Mouse (Mus musculus) midbrain, embryonic 13.5 days (tissue): ENCODE measurements around the gene Nucks1. TPM values are rescaled to one million over a fixed set of nuclear protein-coding genes. Genes with fewer than 3 reads are reported as not detected.
"Not testable (repeated sequence)": the region's sequence is repeated elsewhere in the genome, so short reads cannot be mapped to it uniquely, and the experiment has no call there.

Experiments used
- ATAC-seq: fragments of 200-750 bp; cut with Nextera tagmentation; 2 replicates; pipeline ENCODE4 v1.8.0; 2017; ENCODE audit warnings: mild to moderate bottlenecking, moderate TSS enrichment, moderate library complexity
- H3K27ac ChIP-seq: fragments of 300-500 bp; sonication (generic); 2 replicates; pipeline ENCODE4 v1.5.1; 2015; ENCODE audit warnings: inconsistent platforms, mild to moderate bottlenecking, moderate library complexity
- H3K27me3 ChIP-seq: fragments of 300-500 bp; sonication (generic); 2 replicates; pipeline ENCODE4 v1.6.1; 2015; ENCODE audit warnings: mild to moderate bottlenecking, inconsistent platforms
- H3K36me3 ChIP-seq: fragments of 300-500 bp; sonication (generic); 2 replicates; pipeline ENCODE4 v1.6.1; 2015; ENCODE audit warnings: mild to moderate bottlenecking, inconsistent platforms
- H3K4me1 ChIP-seq: fragments of 300-500 bp; sonication (generic); replicated peaks from 2 replicates; pipeline ENCODE4 v1.6.1; 2015; ENCODE audit warnings: inconsistent platforms
- H3K4me2 ChIP-seq: fragments of 300-500 bp; sonication (generic); replicated peaks from 2 replicates; pipeline ENCODE4 v1.6.1; 2015; ENCODE audit warnings: moderate library complexity, mild to moderate bottlenecking, inconsistent platforms
- H3K4me3 ChIP-seq: fragments of 300-500 bp; sonication (generic); replicated peaks from 2 replicates; pipeline ENCODE4 v1.5.1; 2015; ENCODE audit warnings: mild to moderate bottlenecking, inconsistent platforms
- H3K9ac ChIP-seq: fragments of 300-500 bp; sonication (generic); replicated peaks from 2 replicates; pipeline ENCODE4 v1.6.1; 2015; ENCODE audit warnings: mild to moderate bottlenecking, inconsistent platforms
- H3K9me3 ChIP-seq: fragments of 300-500 bp; sonication (generic); 2 replicates; pipeline ENCODE4 v1.6.1; 2016; ENCODE audit warnings: mild to moderate bottlenecking, inconsistent platforms
- WGBS: fragments of 180-500 bp; shearing (Covaris S2); methylation state at CpG from one replicate; pipeline ENCODE4 v1.1.7; 2015; 5-methylcytosine and 5-hydroxymethylcytosine counted together
- polyA plus RNA-seq: library from polyadenylated mRNA; unstranded; fragments of >200 nt; fragmentation: Nextera tagmentation; extraction: Ambion mirVana; gene quantifications from 2 replicates; pipeline ENCODE4 v1.2.1, GENCODE M21; 2015

The Nucks1 gene
- polyA plus RNA-seq, 1 experiment from 2014 or later = 60.4 TPM

- Histone ChIP-seq H3K4me1 (0 out of 2 replicates have a peak, but pooled peaks cover 5% of the 10 kb centered on the region), H3K9ac (no peak overlapping the region), H3K4me3 (no peak overlapping the region), H3K27me3 (no peaks in the 10 kb centered on the region), H3K9me3 (no peaks in the 10 kb centered on the region), H3K27ac (no peak overlapping the region), H3K4me2 (no peak overlapping the region), H3K36me3 (no peaks in the 10 kb centered on the region)
- ATAC-seq = no peak
- 78% methylated on average over 6 of the region's 6 CpGs for WGBS
These were observed 20.2 kb upstream of the Nucks1 start for GRCm38 (mm10) chr1:131890043-131890658.

- H3K27me3 ChIP-seq = no peaks in the 10 kb centered on the region
- H3K4me1 ChIP-seq = no peaks in the 10 kb centered on the region
- H3K4me2 ChIP-seq = no peak overlapping the region
- no peak overlapping the region for H3K27ac ChIP-seq
- H3K4me3 ChIP-seq = no peak overlapping the region
- ATAC-seq = no peak
- H3K9me3 ChIP-seq = no peaks in the 10 kb centered on the region
- H3K36me3 ChIP-seq = no peaks in the 10 kb centered on the region
- 79% methylated on average over 4 of the region's 4 CpGs for WGBS
- H3K9ac ChIP-seq = no peak overlapping the region
These were observed 18.9 kb upstream of the Nucks1 start for GRCm38 (mm10) chr1:131891436-131891835.

- Histone ChIP-seq H3K27ac (no peak overlapping the region), H3K9me3 (no peaks in the 10 kb centered on the region), H3K36me3 (no peaks in the 10 kb centered on the region), H3K27me3 (peaks cover 9% of the 10 kb centered on the region), H3K4me3 (no peak overlapping the region), H3K9ac (no peak overlapping the region), H3K4me1 (no peaks in the 10 kb centered on the region), H3K4me2 (no peak overlapping the region)
- WGBS = 93% methylated on average over 4 of the region's 4 CpGs
- no peak for ATAC-seq
These were observed 7.7 kb upstream of the Nucks1 start for GRCm38 (mm10) chr1:131902679-131903078.

- Histone ChIP-seq H3K36me3 (no peaks in the 10 kb centered on the region), H3K9me3 (no peaks in the 10 kb centered on the region)
- WGBS = 92% methylated on average over 7 of the region's 7 CpGs
These were observed 7.1 kb upstream of the Nucks1 start for GRCm38 (mm10) chr1:131903251-131903650.

GRCm38 (mm10) chr1:131905497-131905896 lies 4.8 kb upstream of the Nucks1 start:
- WGBS = 6% methylated on average over 1 of the region's 1 CpGs
- ATAC-seq = no peak
- Histone ChIP-seq H3K4me1 (peaks cover 3% of the 10 kb centered on the region; the same call in 1 of the 2 replicates), H3K9ac (no peak overlapping the region), H3K27me3 (peaks cover 23% of the 10 kb centered on the region), H3K9me3 (no peaks in the 10 kb centered on the region), H3K36me3 (no peaks in the 10 kb centered on the region), H3K4me2 (no peak overlapping the region), H3K4me3 (no peak overlapping the region), H3K27ac (no peak overlapping the region)

More at GRCm38 (mm10) chr1:131903251-131903650, 7.1 kb upstream of the Nucks1 start:
- no peaks in the 10 kb centered on the region for H3K4me1 ChIP-seq
- H3K9ac ChIP-seq = no peak overlapping the region
- H3K27ac ChIP-seq = no peak overlapping the region
- H3K27me3 ChIP-seq = peaks cover 15% of the 10 kb centered on the region
- no peak overlapping the region for H3K4me3 ChIP-seq
- H3K4me2 ChIP-seq = no peak overlapping the region
- ATAC-seq = no peak

GRCm38 (mm10) chr1:131908456-131908855 lies 1.9 kb upstream of the Nucks1 start:
- peaks cover 23% of the 10 kb centered on the region for H3K27me3 ChIP-seq
- no peaks in the 10 kb centered on the region for H3K9me3 ChIP-seq
- H3K36me3 ChIP-seq = no peaks in the 10 kb centered on the region
- no peak for ATAC-seq
- H3K27ac ChIP-seq = no peak overlapping the region
- H3K4me1 ChIP-seq = peaks cover 19% of the 10 kb centered on the region
- H3K4me3 ChIP-seq = no peak overlapping the region
- no peak overlapping the region for H3K9ac ChIP-seq
- no peak overlapping the region for H3K4me2 ChIP-seq
- WGBS = 97% methylated on average over 3 of the region's 3 CpGs

GRCm38 (mm10) chr1:131909236-131909635 lies 1.1 kb upstream of the Nucks1 start:
- WGBS = 99% methylated on average over 2 of the region's 2 CpGs
- not testable (repeated sequence) for H3K27ac ChIP-seq

GRCm38 (mm10) chr1:131910674-131911558 lies 582 bp downstream of the Nucks1 start:
- peaks cover 24% of the 10 kb centered on the region for H3K4me1 ChIP-seq
- H3K36me3 ChIP-seq = no peaks in the 10 kb centered on the region
- H3K4me2 ChIP-seq = peak overlapping the region; percentile 77
- H3K27me3 ChIP-seq = peaks cover 23% of the 10 kb centered on the region
- H3K9ac ChIP-seq = peak overlapping the region; percentile 97
- H3K4me3 ChIP-seq = peak overlapping the region; percentile 94
- ATAC-seq = peak; percentile 93
- no peaks in the 10 kb centered on the region for H3K9me3 ChIP-seq
- peak overlapping the region; percentile 98 for H3K27ac ChIP-seq
- under 1% methylated on average over 74 of the region's 88 CpGs for WGBS

More at GRCm38 (mm10) chr1:131909236-131909635, 1.1 kb upstream of the Nucks1 start:
- not testable (repeated sequence) for H3K4me2 ChIP-seq, H3K4me3 ChIP-seq, H3K9ac ChIP-seq, H3K36me3 ChIP-seq, ATAC-seq, H3K9me3 ChIP-seq
- Histone ChIP-seq H3K4me1 (peaks cover 19% of the 10 kb centered on the region), H3K27me3 (peaks cover 23% of the 10 kb centered on the region)

- Histone ChIP-seq H3K4me3 (no peak overlapping the region), H3K4me2 (no peak overlapping the region), H3K4me1 (peaks cover 14% of the 10 kb centered on the region), H3K27ac (no peak overlapping the region), H3K9me3 (no peaks in the 10 kb centered on the region), H3K36me3 (peaks cover 29% of the 10 kb centered on the region), H3K27me3 (no peaks in the 10 kb centered on the region), H3K9ac (no peak overlapping the region)
- no peak for ATAC-seq
- 83% methylated on average over 6 of the region's 6 CpGs for WGBS
These were observed 7.3 kb downstream of the Nucks1 start for GRCm38 (mm10) chr1:131917634-131918033.

GRCm38 (mm10) chr1:131919052-131919451 lies 8.7 kb downstream of the Nucks1 start:
- H3K9ac ChIP-seq = no peak overlapping the region
- 100% methylated on average over 2 of the region's 2 CpGs for WGBS
- H3K36me3 ChIP-seq = peaks cover 42% of the 10 kb centered on the region
- no peak overlapping the region for H3K27ac ChIP-seq
- no peaks in the 10 kb centered on the region for H3K9me3 ChIP-seq
- H3K4me1 ChIP-seq = peaks cover 10% of the 10 kb centered on the region
- no peak overlapping the region for H3K4me2 ChIP-seq
- no peak overlapping the region for H3K4me3 ChIP-seq
- no peaks in the 10 kb centered on the region for H3K27me3 ChIP-seq
- no peak for ATAC-seq

GRCm38 (mm10) chr1:131922100-131922499 lies 11.8 kb downstream of the Nucks1 start:
- Histone ChIP-seq H3K27ac (no peak overlapping the region), H3K9ac (no peak overlapping the region), H3K27me3 (no peaks in the 10 kb centered on the region), H3K36me3 (peaks cover 65% of the 10 kb centered on the region), H3K4me2 (no peak overlapping the region), H3K4me3 (no peak overlapping the region), H3K9me3 (no peaks in the 10 kb centered on the region), H3K4me1 (no peaks in the 10 kb centered on the region)
- ATAC-seq = no peak
- WGBS = 94% methylated on average over 3 of the region's 3 CpGs

GRCm38 (mm10) chr1:131933471-131933870 lies 23.1 kb downstream of the Nucks1 start:
- Histone ChIP-seq H3K4me2 (no peak overlapping the region), H3K9me3 (no peaks in the 10 kb centered on the region), H3K36me3 (peaks cover 43% of the 10 kb centered on the region), H3K4me1 (no peaks in the 10 kb centered on the region), H3K9ac (no peak overlapping the region), H3K4me3 (no peak overlapping the region), H3K27ac (no peak overlapping the region), H3K27me3 (no peaks in the 10 kb centered on the region)
- WGBS = 97% methylated on average over 2 of the region's 2 CpGs
- no peak for ATAC-seq
